Mouse (Mus musculus) kidney, adult 9 months (tissue): Measurements from ENCODE around the gene Cgnl1.

Experiments used
- DNase-seq: peaks from one replicate; pipeline ENCODE4 v3.0.0; 2022

Cgnl1 gene

DNA sequence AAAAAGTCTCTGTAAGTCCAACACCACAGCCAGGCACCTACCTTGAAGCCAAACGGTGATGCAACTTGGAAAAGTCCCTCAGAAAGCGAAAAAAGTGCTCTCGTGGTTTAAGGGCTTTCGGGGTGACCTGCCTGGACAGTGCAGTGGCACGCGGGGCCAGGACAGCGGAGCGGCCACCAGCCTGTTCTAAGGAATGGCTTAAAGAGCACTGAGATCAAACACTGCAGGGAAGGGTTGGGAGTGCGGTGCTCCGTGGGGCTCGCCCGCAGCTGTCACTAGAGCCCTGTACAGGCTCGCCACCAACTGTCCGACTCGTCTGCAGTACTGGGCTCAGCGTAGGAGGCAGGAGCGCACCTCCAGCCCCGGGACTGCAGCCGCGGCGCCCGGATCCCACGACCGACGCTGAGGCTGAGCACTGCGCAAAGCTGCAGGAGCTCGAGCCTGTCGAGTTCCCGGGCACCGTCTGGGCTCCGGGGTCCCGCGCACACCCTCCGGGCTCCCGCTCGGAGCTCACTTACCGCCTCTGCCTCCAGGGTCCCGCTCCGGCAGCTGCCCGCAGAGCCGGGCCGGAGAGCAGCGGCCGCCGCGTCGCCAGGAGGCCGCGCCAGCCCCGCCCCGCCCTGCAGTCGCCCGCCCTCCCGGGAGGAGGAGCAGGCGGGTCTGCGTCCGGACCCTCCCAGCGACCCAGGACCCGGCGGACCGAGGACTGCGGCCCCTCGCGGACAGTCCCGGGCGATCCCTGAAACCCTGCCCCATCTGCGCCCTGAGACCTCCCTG is at the start of gene Cgnl1:
Cgnl1 (minus strand) TSS at position 612 of the 777 bp plus-strand sequence.
- peak; percentile 80 for DNase-seq

DNA sequence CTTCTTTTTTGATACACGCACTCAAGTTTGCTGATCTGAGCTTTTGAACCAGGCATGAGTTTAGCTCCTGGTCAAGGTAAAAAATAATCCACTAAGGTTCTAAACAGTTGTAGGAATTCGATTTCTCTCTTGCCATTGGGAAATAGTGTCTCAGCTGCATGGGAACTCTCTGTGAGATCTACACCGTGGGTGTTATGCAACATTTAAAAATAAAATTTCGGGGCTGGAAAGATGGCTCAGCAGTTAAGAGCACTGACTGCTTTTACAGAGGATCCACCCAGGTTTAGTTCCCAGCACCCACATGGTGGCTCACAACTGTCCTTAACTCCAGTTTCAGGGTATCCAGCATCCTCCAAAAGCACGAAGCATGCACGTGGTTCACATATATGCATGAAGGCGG is 47.1 kb upstream of the Cgnl1 start:
- no peak for DNase-seq

DNA sequence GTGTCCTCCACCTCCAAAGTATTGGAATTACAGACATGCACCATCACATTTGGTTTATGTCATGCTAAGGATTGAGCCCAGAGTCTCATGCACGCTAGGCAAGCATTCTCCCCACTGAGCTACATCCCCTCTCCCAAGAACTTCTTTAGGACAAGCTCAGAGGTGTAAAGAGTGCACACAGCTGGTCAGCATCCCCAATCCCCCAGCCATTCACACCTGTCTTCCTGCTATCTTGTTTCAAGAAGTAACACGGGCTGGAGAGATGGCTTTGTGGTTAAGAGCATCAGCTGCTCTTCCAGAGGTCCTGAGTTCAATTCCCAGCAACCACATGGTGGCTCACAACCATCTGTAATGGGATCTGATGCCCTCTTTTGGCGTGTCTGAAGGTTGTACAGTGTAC is 44.7 kb upstream of the Cgnl1 start:
- no peak for DNase-seq

DNA sequence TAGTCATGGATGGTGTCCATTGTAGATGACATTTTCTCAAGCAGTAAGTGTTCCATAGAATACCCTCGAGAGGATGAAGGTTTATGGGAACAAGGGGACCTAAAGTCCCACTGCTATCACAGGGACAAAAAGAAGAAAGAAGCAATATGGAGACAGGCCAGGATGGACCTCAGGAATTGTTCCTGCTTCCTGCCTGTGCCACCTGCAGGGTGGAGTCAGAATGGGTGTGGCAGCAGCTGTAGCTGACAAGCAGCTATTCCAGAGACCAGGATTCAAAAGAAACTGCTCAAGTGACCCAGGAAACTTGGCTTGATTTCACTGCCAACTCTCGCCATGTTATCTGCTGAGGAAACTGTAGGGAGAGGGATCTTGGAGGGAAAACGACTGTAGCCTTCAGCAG is 42.2 kb upstream of the Cgnl1 start:
- no peak for DNase-seq

DNA sequence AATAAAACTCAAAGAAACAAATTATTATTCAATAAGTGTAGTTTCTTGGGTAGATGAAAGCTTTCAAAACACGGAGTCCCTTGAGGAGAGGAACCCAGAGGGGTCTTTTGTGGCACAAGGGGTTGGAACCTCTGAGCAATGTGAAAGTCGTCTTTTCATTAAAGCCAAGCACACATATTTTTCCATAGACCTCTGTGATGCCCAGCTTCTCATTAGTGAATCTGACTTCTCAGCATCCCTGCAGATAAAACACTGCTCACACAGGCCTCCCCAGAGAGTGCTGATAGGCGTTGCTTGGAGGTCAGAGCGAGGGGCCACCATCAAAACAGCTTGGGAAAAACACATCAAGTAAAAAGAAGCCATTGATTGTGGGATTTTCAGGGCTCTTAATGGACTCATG is 41.5 kb upstream of the Cgnl1 start:
- DNase-seq = no peak

DNA sequence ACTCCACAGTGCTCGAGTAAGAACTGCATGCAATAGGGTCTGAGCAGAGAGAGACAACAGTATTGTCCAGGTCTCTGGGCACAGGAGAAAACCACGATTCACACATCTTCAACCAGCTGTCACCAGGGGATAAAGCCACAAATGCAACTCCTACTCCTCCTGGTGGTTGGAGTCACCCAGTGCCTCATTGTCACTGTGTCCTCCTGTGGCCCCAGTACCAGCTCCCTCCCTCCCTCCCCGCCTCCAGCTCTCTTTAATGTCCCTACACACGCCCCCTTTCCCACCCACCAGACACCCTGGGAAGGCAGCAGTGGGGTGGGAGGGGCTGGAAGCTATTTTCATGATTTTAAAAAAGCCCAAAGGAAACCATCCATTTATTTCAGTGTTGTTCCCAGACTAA is 41.0 kb upstream of the Cgnl1 start:
- DNase-seq = no peak

DNA sequence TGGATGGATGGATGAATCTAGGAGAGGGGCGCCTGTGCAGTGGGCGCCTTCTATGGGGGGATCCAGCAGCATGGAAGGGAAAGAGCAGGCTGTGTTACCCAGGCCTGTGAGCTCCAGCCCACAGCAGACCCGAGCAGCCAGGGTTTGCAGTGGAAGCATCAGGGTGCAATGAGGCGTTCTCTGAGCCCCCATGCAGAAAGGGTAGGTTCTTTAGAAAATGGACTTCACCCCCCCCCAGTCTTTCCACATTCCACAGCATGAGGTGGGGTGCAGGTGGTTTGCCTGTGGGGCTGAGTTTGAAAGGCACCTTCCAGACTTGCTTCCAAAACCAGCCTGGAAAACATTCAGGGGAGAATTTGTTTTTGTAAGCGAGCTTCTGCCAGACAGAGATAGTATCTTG is 40.0 kb upstream of the Cgnl1 start:
- no peak for DNase-seq

DNA sequence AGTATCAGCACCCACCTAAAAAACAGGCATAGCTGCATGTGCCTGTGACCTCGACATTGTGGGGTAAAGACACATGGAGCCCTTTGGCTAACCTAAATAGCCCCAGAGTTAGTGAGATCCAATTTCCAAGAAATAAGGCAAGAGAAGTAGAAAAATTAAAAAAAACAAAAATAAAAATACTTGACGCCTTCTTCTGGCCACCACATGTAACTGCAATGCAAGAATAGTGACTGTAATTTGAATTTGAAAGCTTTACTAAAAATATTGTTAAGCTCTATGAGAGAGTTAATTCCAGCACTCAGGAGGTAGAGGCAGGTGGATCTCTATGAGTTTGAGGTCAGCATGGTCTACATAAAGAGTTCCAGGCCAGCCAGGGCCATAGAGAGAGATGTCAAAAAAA is 39.3 kb upstream of the Cgnl1 start:
- no peak for DNase-seq

DNA sequence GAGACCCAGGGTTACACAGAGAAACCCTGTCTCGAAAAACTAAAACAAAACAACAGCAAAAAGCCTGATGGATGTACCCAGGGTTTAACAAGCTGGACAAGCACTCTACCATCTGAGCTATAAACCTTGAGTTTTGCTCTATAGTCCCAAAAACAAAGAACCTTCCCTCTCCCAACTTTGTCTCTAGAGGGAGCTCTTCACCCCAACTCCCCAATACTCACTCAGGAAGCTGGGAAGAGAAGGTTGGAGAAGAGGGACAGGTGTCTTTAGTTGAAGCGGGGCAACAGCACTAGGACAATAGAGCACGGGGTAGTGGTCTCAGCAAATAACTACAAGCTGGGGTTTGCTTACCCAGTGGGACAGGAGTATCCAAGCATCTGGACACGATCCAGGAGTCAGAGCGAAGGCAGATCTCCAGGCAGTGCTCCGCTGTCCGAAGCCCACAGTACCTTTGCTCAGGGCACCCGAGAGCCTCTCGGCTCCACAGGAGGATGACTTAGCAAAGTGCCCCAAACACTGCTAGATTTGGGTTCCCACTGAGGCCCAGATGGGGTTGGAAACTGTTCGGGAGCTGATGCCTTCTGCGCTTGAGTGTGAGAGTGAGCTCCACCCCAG is 37.3 kb upstream of the Cgnl1 start:
- no peak for DNase-seq

DNA sequence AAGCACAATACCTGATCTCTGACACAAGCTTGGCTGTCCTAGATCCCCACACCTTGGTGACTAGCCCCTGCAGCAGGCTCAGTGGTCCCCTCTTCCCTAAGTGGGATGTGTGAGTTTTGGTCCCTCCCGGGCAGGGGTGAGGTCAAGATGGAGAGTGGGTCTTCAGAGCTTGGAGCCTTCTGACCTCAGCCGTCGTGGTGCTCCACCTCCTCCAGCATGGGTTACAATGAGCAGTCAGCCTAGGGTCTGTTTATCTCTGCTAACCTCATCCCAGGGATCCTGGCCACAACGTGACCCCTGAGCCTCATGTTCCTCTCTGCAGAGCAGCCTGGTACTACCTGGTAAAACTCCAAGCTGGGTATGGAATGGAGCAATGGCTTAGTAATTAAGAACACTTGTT is 36.4 kb upstream of the Cgnl1 start:
- no peak for DNase-seq

DNA sequence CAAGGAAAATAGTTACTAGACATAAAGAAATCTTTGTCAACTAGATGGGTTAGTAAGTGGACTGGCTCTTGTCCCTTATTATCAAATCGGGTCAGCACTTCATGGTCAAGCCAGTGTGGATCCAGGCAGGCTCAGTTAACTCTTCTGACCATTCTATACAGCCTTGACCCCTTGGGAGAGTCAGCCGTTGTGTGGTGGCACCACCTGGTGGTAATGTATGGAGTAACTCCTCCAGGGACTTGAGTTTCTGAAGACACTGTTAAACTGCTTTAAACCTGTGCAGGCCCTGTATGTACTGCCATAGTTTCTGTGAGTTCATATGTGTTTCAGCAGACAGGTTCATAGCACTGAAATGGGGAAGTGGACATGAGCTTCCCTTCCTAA is 35.0 kb upstream of the Cgnl1 start:
- DNase-seq = peak; percentile 90

DNA sequence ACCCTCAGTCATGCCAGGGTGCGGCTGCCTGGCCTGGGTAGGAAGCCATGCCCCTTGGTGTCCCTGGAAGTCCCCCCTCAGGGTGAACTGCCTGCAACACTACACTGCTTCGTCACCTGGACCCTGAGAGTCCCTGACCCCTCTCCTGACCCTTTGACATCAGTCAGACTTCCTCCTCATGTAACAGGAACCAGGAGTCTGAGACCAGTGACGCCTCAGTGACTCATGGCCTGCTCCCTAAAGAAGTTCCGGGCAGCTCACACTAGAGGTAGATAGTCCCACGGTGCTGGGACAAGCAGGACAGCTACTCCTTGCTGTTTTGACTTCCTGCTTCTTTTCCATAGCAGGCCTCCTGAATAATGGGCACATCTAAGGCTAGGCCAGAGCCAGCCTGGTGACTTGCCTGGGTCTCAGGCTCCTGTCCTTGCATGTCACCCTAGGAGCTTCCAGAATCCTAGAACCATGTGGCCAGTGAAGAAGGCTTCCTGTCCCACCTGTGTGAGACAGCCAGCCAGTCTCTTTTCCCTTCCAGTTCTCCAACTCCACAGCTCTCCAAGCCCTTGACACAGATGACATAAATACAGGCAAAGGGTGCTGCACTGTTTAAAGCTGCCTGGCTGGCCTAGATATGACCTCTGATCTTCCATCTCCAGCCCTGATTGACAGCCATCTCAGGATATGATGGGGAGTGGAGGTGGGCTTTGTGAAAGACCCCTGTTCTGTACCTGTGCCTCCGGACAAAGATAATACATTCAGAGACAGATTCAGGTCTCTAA is 34.4 kb upstream of the Cgnl1 start:
- DNase-seq = no peak

DNA sequence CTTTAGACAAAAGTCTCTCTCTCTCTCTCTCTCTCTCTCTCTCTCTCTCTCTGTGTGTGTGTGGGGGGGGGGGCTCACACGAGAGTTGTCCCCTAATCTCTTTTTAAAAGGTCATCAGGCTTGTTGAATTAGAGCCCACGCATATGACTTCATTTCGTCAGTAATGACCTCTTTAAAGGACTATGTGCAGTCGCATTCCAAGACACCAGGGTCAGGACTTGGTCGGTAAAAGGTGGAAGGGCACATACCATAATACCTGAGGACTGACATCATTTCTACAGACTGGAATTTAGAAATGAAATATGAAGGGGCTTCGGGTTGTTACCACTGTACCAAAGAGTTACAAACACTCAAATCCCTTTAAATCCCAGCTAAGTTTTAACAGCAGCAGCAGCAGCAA is 32.7 kb upstream of the Cgnl1 start:
- no peak for DNase-seq

DNA sequence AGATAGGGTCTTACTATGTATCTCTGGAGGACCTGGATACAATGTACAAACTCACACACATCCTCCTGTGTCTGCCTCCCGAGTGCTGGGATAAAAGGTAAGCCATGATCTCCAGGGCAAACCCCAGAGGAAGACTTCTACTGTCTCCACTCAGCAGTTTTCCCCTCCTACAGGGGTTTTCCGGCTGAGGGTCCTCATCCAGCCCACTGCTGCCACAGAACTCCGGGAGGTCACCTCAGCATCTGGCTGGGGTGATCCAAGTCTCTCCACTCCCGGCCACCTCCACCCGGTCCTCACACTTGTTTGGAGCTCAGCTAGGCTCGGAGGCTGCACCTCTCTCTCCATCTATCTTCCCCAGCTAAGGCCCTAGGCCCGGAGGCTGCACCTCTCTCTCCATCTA is 31.9 kb upstream of the Cgnl1 start:
- DNase-seq = no peak

DNA sequence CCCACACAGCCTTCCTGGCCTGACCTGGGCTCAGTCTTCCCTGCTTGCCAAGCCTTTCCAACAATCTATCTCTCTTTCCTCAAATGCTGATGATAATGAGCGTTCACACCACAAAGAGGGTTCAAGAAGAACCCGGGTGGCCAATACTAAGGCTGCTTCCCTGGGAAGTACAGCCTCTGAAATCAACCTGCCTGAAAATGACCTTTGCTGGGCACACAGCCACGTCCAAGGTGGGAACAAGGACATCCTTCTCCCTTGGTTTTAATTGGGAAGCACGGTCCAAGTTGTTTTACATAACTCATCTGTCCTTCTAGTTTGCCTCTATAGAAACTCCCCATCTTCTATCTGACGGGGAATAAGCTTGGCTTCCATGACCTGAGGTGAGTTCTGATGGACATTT is 28.2 kb upstream of the Cgnl1 start:
- DNase-seq = peak; percentile 56

DNA sequence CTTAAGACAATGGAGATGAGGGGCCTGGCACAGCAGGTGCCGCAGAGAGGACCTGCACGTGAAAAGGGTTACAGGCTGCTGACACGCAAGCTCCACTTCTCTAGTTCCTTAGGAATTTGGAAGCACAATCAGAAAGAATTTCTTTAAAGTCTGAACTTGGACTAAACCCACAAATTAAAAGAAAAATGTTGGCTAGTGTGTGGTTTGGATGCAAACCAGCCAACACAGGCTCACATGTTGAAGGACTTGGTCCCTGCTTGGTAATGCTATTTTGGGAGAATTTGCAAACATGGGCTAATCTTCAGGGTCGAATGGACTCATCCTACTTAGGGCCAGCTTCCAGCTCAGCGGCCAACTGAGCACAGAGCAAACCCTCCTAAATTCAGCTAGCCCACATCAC is 26.8 kb upstream of the Cgnl1 start:
- DNase-seq = no peak

DNA sequence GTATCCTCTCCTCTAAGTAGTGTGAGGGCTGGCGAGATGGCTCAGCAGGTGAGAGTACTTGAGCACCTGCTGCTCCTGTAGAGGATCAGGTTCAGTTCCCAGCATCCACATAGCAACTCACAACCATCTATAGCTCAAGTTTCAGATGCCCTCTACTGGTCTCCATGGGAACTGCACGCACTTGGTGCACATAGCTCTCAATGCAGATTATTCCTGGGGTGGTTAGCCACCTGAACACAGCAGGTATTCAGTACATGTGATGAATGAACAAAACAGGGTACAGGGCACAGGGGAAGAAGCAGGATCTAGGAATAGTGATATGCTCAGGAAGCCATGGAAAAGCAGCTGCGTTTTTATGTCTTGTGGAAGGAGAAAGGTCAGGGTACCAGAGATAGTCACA is 6.0 kb upstream of the Cgnl1 start:
- no peak for DNase-seq

DNA sequence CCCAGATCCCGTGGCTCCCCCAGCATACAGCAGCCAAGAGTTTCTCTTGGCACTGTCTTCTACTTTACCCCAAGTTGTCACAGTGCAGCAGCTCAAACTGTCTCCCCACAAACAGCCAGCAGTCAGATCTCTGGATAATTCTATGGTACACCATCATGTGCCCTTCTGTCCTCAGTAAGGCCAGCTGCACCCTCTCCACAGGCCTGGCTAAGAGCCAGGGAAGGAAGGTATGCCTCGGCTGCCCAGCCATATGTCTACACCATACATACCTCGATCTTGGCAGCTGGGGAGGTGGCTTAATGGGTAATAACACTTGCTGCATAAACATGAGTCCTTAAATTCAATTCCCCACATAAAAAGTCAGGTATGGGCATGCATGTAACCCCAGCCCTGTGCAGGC is 4.9 kb upstream of the Cgnl1 start:
- DNase-seq = no peak

DNA sequence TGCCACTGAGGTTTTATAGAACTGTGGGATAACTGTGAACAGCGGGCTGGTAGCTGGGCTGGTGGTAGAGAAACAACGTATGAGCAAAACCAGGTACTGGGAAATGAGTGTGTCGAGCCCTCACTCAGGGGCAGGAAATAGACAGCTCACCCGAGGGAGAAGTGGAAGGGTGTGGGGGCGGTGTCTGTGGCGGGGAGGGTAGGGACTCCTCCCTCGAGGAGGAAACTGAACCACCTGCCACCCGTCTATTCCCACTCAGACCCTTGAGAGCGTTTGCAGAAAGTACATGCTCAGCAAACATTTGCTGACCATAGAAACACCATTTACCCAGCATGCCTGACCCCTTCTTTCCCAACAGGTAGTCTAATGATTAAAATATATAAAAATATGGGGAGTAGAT is 2.2 kb upstream of the Cgnl1 start:
- DNase-seq = no peak

DNA sequence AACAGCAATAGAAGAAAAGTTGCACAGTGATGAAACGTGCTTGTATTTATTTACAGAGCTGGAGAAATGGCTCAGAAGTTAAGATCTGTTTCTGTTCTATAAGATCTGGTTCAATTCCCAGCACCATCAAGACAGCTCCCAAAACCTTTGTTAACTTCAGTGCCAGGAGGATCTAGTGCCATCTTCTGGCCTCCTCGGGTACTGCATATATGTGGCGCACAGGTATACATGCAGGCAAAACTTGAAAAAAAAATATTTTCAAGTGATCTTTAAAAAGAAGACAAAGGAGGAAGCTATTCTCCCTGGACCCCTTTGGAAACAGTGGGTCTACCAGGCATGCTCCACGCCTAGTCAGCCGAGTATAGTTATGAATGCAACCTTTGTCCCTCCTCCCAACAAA is 936 bp upstream of the Cgnl1 start:
- DNase-seq = peak; percentile 78

DNA sequence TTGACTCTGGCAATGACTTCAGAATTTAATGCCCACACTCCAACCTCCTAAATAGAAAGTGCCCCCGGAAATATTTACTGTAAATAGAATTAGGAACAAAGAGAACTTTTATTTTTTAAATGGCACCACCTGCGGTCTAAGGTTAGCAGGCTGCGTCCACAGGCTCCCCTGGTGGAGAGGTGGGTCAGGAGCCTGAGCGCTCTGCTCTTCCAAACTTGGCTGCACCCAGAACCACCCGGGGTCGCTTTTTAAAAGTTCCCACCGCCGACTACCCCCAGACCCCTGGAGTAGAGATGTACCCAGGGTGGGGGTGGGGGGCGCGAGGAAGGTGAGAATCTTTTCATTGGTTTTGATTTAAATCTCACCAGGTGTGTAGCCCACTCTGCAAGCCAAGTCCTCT is 918 bp downstream of the Cgnl1 start:
- no peak for DNase-seq

DNA sequence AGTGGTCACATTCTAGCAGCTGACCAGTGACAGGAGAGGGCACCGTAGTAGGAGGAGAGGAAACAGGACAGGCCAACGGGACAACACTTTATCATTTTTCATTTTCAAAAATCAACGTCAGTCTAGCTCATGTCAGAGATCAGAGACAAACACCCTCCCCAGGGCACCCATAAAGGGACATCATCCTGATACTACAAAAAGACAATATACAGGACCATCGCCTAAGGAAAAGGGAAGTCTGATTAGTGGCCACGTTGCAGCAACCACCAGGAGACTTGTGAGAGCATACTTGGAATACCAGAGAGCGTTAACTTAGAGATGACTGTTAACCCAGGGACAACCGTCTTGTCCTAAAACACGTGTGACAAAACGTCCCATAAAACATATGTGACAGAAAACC is 1.7 kb downstream of the Cgnl1 start:
- DNase-seq = no peak

DNA sequence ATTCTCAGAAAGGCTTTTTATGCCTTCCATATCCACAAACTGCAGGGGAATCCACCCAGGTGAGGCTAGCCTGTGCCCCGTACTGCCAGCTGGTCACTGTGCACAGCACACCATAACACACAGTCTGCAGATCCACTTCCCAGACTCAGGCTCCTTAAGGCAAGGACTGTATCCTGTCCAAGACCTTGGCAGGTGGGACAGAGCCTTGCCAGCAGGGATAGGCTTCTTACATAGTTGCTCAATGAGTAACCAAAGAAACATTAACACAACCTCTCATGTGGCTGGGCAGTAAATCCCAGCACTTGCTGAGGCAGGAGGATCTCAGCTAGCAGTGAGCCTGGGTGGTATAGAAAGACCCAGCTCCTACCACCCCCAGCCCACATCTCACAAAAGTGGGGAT is 3.3 kb downstream of the Cgnl1 start:
- peak; percentile 73 for DNase-seq

DNA sequence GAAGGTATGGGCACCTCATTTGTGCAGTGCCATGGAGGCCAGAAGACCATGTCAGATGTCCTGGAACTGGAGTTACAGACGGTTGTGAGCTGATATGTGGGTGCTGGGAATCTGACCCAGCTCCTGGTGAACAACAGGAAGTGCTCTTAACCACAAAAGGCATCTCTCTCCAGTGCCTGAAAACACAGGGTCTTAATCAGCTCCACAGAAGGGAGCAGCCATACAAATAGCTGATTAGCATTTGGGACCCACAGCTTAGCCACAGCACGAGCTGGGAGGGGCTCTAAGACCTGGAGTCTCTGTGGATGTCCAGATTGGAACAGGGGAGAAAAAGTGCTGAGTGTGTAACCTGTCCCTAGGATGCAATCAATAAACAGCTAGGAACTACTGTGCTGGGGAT is 4.5 kb downstream of the Cgnl1 start:
- DNase-seq = no peak
